Mouse (Mus musculus) CH12.LX (cell line): ENCODE data around the gene Tbx21. TPM values are rescaled to one million over a fixed set of nuclear protein-coding genes. Genes with fewer than 3 reads are reported as not detected.

Source experiments
- DNase-seq: peaks from one replicate; pipeline ENCODE4 v3.0.0-alpha.2; 2013; ENCODE audit errors: extremely low read depth
- H3K27ac ChIP-seq: 2 replicates; pipeline ENCODE4 v1.5.1; 2012; ENCODE audit warnings: low read depth, mild to moderate bottlenecking, control low read depth, moderate library complexity; ENCODE audit not compliant: insufficient read depth
- H3K27me3 ChIP-seq: replicated peaks from 2 replicates; pipeline ENCODE3; 2012; ENCODE audit warnings: inconsistent platforms
- H3K36me3 ChIP-seq, 2 experiments: replicated peaks in 1 of 2; 2 replicates each; pipeline versions ENCODE3 to v1.6.1; 2012; ENCODE audit warnings: inconsistent platforms in 1 of 2, low read length in 1 of 2, mild to moderate bottlenecking in 1 of 2, mixed read lengths in 1 of 2, moderate library complexity in 1 of 2; ENCODE audit not compliant: control insufficient read depth in 1 of 2, insufficient read depth in 1 of 2
- H3K4me1 ChIP-seq, 2 experiments: 2 replicates each; pipeline ENCODE4 v1.6.1; 2012; ENCODE audit warnings: inconsistent platforms in 1 of 2, moderate library complexity in 1 of 2; ENCODE audit not compliant: insufficient read depth in 2 of 2, control insufficient read depth in 1 of 2
- H3K4me2 ChIP-seq: 2 replicates; pipeline ENCODE4 v1.6.1; 2012; ENCODE audit warnings: low read depth, mild to moderate bottlenecking, control low read depth; ENCODE audit not compliant: poor library complexity, insufficient read depth, severe bottlenecking
- H3K4me3 ChIP-seq, 3 experiments: fragments of 150-350 bp in 1 of 3; sonication (generic) in 1 of 3; replicated peaks in 1 of 3; 2 replicates each; pipeline versions ENCODE3 to v1.5.1; 2011 to 2012; ENCODE audit warnings: low read depth in 2 of 3, low read length in 2 of 3, mild to moderate bottlenecking in 2 of 3, moderate library complexity in 2 of 3, control low read depth in 1 of 3, improper control_type of control experiment in 1 of 3, inconsistent platforms in 1 of 3, mixed read lengths in 1 of 3; ENCODE audit not compliant: poor library complexity in 1 of 3
- H3K79me2 ChIP-seq: replicated peaks from 2 replicates; pipeline ENCODE4 v1.6.1; 2012; ENCODE audit warnings: mild to moderate bottlenecking, moderate library complexity; ENCODE audit not compliant: control insufficient read depth, poor library complexity, insufficient read depth, severe bottlenecking; ENCODE audit errors: extremely low read depth
- H3K9ac ChIP-seq: 2 replicates; pipeline ENCODE4 v1.6.1; 2012; ENCODE audit warnings: low read depth, mild to moderate bottlenecking, control low read depth, moderate library complexity; ENCODE audit not compliant: insufficient read depth
- H3K9me3 ChIP-seq: replicated peaks from 2 replicates; pipeline ENCODE3; 2012; ENCODE audit warnings: low read length, inconsistent platforms, mixed read lengths
- CHD2 ChIP-seq: IDR thresholded peaks from 2 replicates; pipeline ENCODE4 v1.6.1; 2011; ENCODE audit warnings: low read length, improper control_type of control experiment
- CTCF ChIP-seq, 2 experiments: IDR thresholded peaks in 1 of 2; conservative IDR thresholded peaks in 1 of 2; 2 replicates each; pipeline ENCODE4 v1.5.1; 2011 to 2012; ENCODE audit warnings: low read depth in 2 of 2, low read length in 2 of 2, improper control_type of control experiment in 1 of 2, inconsistent platforms in 1 of 2, mild to moderate bottlenecking in 1 of 2, moderate library complexity in 1 of 2
- ELF1 ChIP-seq: IDR thresholded peaks from 2 replicates; pipeline ENCODE4 v1.6.1; 2014; ENCODE audit warnings: low read depth, mild to moderate bottlenecking, inconsistent platforms, low read length, improper control_type of control experiment
- ETS1 ChIP-seq: conservative IDR thresholded peaks from 2 replicates; pipeline ENCODE4 v1.6.1; 2012; ENCODE audit warnings: low read depth, mild to moderate bottlenecking, inconsistent platforms, low read length, improper control_type of control experiment, moderate library complexity
- IRF4 ChIP-seq: IDR thresholded peaks from 2 replicates; pipeline ENCODE4 v1.6.1; 2014; ENCODE audit warnings: low read depth, mild to moderate bottlenecking, inconsistent platforms, low read length, improper control_type of control experiment
- KAT2A ChIP-seq: IDR thresholded peaks from 2 replicates; pipeline ENCODE4 v1.6.1; 2012; ENCODE audit warnings: low read length, improper control_type of control experiment, inconsistent platforms; ENCODE audit not compliant: insufficient replicate concordance
- MAX ChIP-seq: IDR thresholded peaks from 2 replicates; pipeline ENCODE4 v1.6.1; 2011; ENCODE audit warnings: low read length, improper control_type of control experiment
- MEF2A ChIP-seq: IDR thresholded peaks from 2 replicates; pipeline ENCODE4 v1.6.1; 2014; ENCODE audit warnings: low read depth, mild to moderate bottlenecking, inconsistent platforms, low read length, improper control_type of control experiment, borderline replicate concordance
- NELFE ChIP-seq: IDR thresholded peaks from 2 replicates; pipeline ENCODE4 v1.6.1; 2011; ENCODE audit warnings: low read depth, low read length, improper control_type of control experiment
- NRF1 ChIP-seq: IDR thresholded peaks from 2 replicates; pipeline ENCODE4 v1.6.1; 2014; ENCODE audit warnings: low read depth, mild to moderate bottlenecking, inconsistent platforms, low read length, improper control_type of control experiment, moderate library complexity
- PAX5 ChIP-seq: IDR thresholded peaks from 2 replicates; pipeline ENCODE4 v1.6.1; 2012; ENCODE audit warnings: low read length, inconsistent platforms, mixed read lengths
- POLR2A ChIP-seq: IDR thresholded peaks from 2 replicates; pipeline ENCODE4 v1.6.1; 2011; ENCODE audit warnings: low read depth, mild to moderate bottlenecking, improper control_type of control experiment, low read length
- SMC3 ChIP-seq: IDR thresholded peaks from 2 replicates; pipeline ENCODE4 v1.6.1; 2011; ENCODE audit warnings: low read depth, low read length, improper control_type of control experiment
- UBTF ChIP-seq: IDR thresholded peaks from 2 replicates; pipeline ENCODE4 v1.6.1; 2012; ENCODE audit warnings: low read depth, mild to moderate bottlenecking, inconsistent platforms, low read length, improper control_type of control experiment, moderate library complexity
- USF1 ChIP-seq: IDR thresholded peaks from 2 replicates; pipeline ENCODE4 v1.6.1; 2014; ENCODE audit warnings: low read depth, mild to moderate bottlenecking, inconsistent platforms, low read length, improper control_type of control experiment
- USF2 ChIP-seq: conservative IDR thresholded peaks from 2 replicates; pipeline ENCODE4 v1.6.1; 2011; ENCODE audit warnings: low read depth, low read length, improper control_type of control experiment
- ZKSCAN1 ChIP-seq: IDR thresholded peaks from 2 replicates; pipeline ENCODE4 v1.6.1; 2012; ENCODE audit warnings: low read depth, inconsistent platforms, low read length, improper control_type of control experiment, borderline replicate concordance
- ZNF384 ChIP-seq: IDR thresholded peaks from 2 replicates; pipeline ENCODE4 v1.6.1; 2012; ENCODE audit warnings: low read depth, low read length, improper control_type of control experiment, inconsistent platforms
- dilution Hi-C: fragments of 300-500 bp; cut with MboI; formaldehyde crosslinking; loops from 2 replicates; pipeline ENCODE4 v1.14.3; 2020; ENCODE audit warnings: low sequenced_read_pairs; ENCODE audit not compliant: extremely low pct_unique_long_range_greater_than_20kb, extremely low pct_ligation_motif_present
- in situ Hi-C: fragments of 300-500 bp; cut with MboI; formaldehyde crosslinking; loops from 3 replicates; pipeline ENCODE4 v1.14.3; 2019; ENCODE audit warnings: low sequenced_read_pairs, low pct_ligation_motif_present, low pct_unique_long_range_greater_than_20kb, mixed read lengths
- polyA plus RNA-seq: library from polyadenylated mRNA; unstranded; fragments of >175 nt; gene quantifications from 2 replicates; pipeline ENCODE4 v1.2.1, GENCODE M21; 2012; ENCODE audit warnings: low read depth; ENCODE audit not compliant: insufficient read length
- total RNA-seq, 2 experiments: library from RNA; depleted of rRNA; stranded (reverse); fragments of 300-350 nt in 1 of 2; fragments of >200 nt in 1 of 2; gene quantifications; 2 replicates each; pipeline ENCODE4 v1.2.3; 2012 to 2014

Tbx21 gene
- total and polyA plus RNA-seq, 3 experiments = 0.08 to 0.09 TPM; not detected in 1

- no peak for DNase-seq
- H3K27me3 ChIP-seq = no peaks in the 10 kb centered on the region
- H3K36me3 ChIP-seq = no peaks in the 10 kb centered on the region
- H3K79me2 ChIP-seq = no peaks in the 10 kb centered on the region
- no peak overlapping the region for H3K4me2 ChIP-seq
- in situ Hi-C loops (no loop called here), dilution Hi-C loops (no loop called here)
- peaks cover 23 to 89% of the 10 kb centered on the region in 2 experiments for H3K4me1 ChIP-seq
- no peak overlapping the region for H3K4me3 ChIP-seq
- no peak for TF ChIP-seq IRF4
- TF ChIP-seq POLR2A = no peak
- TF ChIP-seq CHD2 = no peak
- TF ChIP-seq ELF1 = no peak
- no peak for TF ChIP-seq ETS1
- H3K9ac ChIP-seq = no peak overlapping the region
- H3K9me3 ChIP-seq = no peaks in the 10 kb centered on the region
- H3K27ac ChIP-seq = no peak overlapping the region
Measured at GRCm38 (mm10) chr11:97120641-97121040, 5.5 kb upstream of the Tbx21 start.

- no peak overlapping the region for H3K9ac ChIP-seq
- no peaks in the 10 kb centered on the region for H3K9me3 ChIP-seq
- H3K4me1 ChIP-seq = peaks cover 23 to 85% of the 10 kb centered on the region in 2 experiments
- no peaks in the 10 kb centered on the region for H3K27me3 ChIP-seq
- H3K4me2 ChIP-seq = no peak overlapping the region
- H3K27ac ChIP-seq = no peak overlapping the region
- no peak for DNase-seq
- no peak for TF ChIP-seq KAT2A
- H3K4me3 ChIP-seq = no peak overlapping the region
- dilution Hi-C loops (no loop called here), in situ Hi-C loops (no loop called here)
- no peaks in the 10 kb centered on the region for H3K36me3 ChIP-seq
- H3K79me2 ChIP-seq = no peaks in the 10 kb centered on the region
Measured at GRCm38 (mm10) chr11:97120221-97120620, 5.1 kb upstream of the Tbx21 start.

- DNase-seq = no peak
- H3K9ac ChIP-seq = no peak overlapping the region
- H3K4me3 ChIP-seq = no peak overlapping the region
- H3K4me1 ChIP-seq = peaks cover 11 to 49% of the 10 kb centered on the region in 2 experiments
- H3K79me2 ChIP-seq = no peaks in the 10 kb centered on the region
- no peak for TF ChIP-seq ZKSCAN1
- TF ChIP-seq ZNF384 = no peak
- TF ChIP-seq SMC3 = no peak
- no peak for TF ChIP-seq CTCF (conservative IDR thresholded peaks at IDR 0.05 in 1 of 2, IDR thresholded peaks at IDR 0.05 in 1 of 2; ENCODE audit: low read depth in 2 of 2, low read length in 2 of 2)
- TF ChIP-seq ETS1 = no peak
- TF ChIP-seq NRF1 = no peak
- no peak for TF ChIP-seq MEF2A
- TF ChIP-seq USF2 = no peak
- TF ChIP-seq UBTF = no peak
- TF ChIP-seq PAX5 = no peak
- TF ChIP-seq USF1 = no peak
- TF ChIP-seq NELFE = no peak
- TF ChIP-seq MAX = no peak
- no peaks in the 10 kb centered on the region for H3K27me3 ChIP-seq
- no peak overlapping the region for H3K4me2 ChIP-seq
- in situ Hi-C loops (no loop called here), dilution Hi-C loops (no loop called here)
- H3K27ac ChIP-seq = no peak overlapping the region
- peaks cover 7% of the 10 kb centered on the region for H3K9me3 ChIP-seq
- no peaks in the 10 kb centered on the region for H3K36me3 ChIP-seq
Measured at GRCm38 (mm10) chr11:97115797-97116196, 666 bp upstream of the Tbx21 start.
